Mouse (Mus musculus): ENCODE data around the gene Plekha8. TPM values are rescaled to one million over a fixed set of nuclear protein-coding genes. Genes with fewer than 3 reads are reported as not detected.
A peak's percentile ranks its signal among the peaks of the same experiment; 100 is the strongest.

Plekha8 gene
- total RNA-seq, 1 experiment from 2014 or later = 0.58 TPM

GRCm38 (mm10) chr6:54628381-54628780 lies 33.5 kb downstream of the Plekha8 start:
- no peak for ATAC-seq (ENCODE audit: extremely low read depth, insufficient number of reproducible peaks, low FRiP score, poor library complexity, severe bottlenecking)

GRCm38 (mm10) chr6:54629734-54630133 lies 34.8 kb downstream of the Plekha8 start:
- ATAC-seq (ENCODE audit: extremely low read depth, insufficient number of reproducible peaks, low FRiP score, poor library complexity, severe bottlenecking) = no peak

- no peak for ATAC-seq (ENCODE audit: extremely low read depth, insufficient number of reproducible peaks, low FRiP score, poor library complexity, severe bottlenecking)
Observed at GRCm38 (mm10) chr6:54631462-54631861, 36.6 kb downstream of the Plekha8 start.

GRCm38 (mm10) chr6:54639877-54640276 lies 45.0 kb downstream of the Plekha8 start:
- ATAC-seq (ENCODE audit: extremely low read depth, insufficient number of reproducible peaks, low FRiP score, poor library complexity, severe bottlenecking) = no peak

GRCm38 (mm10) chr6:54641953-54642352 lies 47.0 kb downstream of the Plekha8 start:
- no peak for ATAC-seq (ENCODE audit: extremely low read depth, insufficient number of reproducible peaks, low FRiP score, poor library complexity, severe bottlenecking)

- ATAC-seq (ENCODE audit: extremely low read depth, insufficient number of reproducible peaks, low FRiP score, poor library complexity, severe bottlenecking) = no peak
Observed at GRCm38 (mm10) chr6:54643181-54643580, 48.3 kb downstream of the Plekha8 start.

- ATAC-seq (ENCODE audit: extremely low read depth, insufficient number of reproducible peaks, low FRiP score, poor library complexity, severe bottlenecking) = no peak
Observed at GRCm38 (mm10) chr6:54655471-54656095, 60.7 kb downstream of the Plekha8 start.

- ATAC-seq (ENCODE audit: extremely low read depth, insufficient number of reproducible peaks, low FRiP score, poor library complexity, severe bottlenecking) = no peak
Observed at GRCm38 (mm10) chr6:54657861-54658260, 63.0 kb downstream of the Plekha8 start.

GRCm38 (mm10) chr6:54669868-54670267 lies 75.0 kb downstream of the Plekha8 start:
- ATAC-seq (ENCODE audit: extremely low read depth, insufficient number of reproducible peaks, low FRiP score, poor library complexity, severe bottlenecking) = no peak

GRCm38 (mm10) chr6:54672901-54673300 lies 78.0 kb downstream of the Plekha8 start:
- no peak for ATAC-seq (ENCODE audit: extremely low read depth, insufficient number of reproducible peaks, low FRiP score, poor library complexity, severe bottlenecking)

- no peak for ATAC-seq (ENCODE audit: extremely low read depth, insufficient number of reproducible peaks, low FRiP score, poor library complexity, severe bottlenecking)
Observed at GRCm38 (mm10) chr6:54679686-54680085, 84.8 kb downstream of the Plekha8 start.

GRCm38 (mm10) chr6:54680891-54681745 lies 86.2 kb downstream of the Plekha8 start, which contains the start of gene Mturn:
Mturn (plus strand) TSS chr6:54681624.
- ATAC-seq (ENCODE audit: extremely low read depth, insufficient number of reproducible peaks, low FRiP score, poor library complexity, severe bottlenecking) = peak; percentile 78

- ATAC-seq (ENCODE audit: extremely low read depth, insufficient number of reproducible peaks, low FRiP score, poor library complexity, severe bottlenecking) = peak; percentile 18; the same call in 1 of the 2 replicates
Observed at GRCm38 (mm10) chr6:54681746-54682428, 87.0 kb downstream of the Plekha8 start.

- ATAC-seq (ENCODE audit: extremely low read depth, insufficient number of reproducible peaks, low FRiP score, poor library complexity, severe bottlenecking) = no peak
Observed at GRCm38 (mm10) chr6:54684085-54684484, 89.2 kb downstream of the Plekha8 start.

GRCm38 (mm10) chr6:54685103-54685502 lies 90.2 kb downstream of the Plekha8 start:
- ATAC-seq (ENCODE audit: extremely low read depth, insufficient number of reproducible peaks, low FRiP score, poor library complexity, severe bottlenecking) = no peak

GRCm38 (mm10) chr6:54685716-54686395 lies 90.9 kb downstream of the Plekha8 start:
- ATAC-seq (ENCODE audit: extremely low read depth, insufficient number of reproducible peaks, low FRiP score, poor library complexity, severe bottlenecking) = no peak

GRCm38 (mm10) chr6:54686946-54687737 lies 92.2 kb downstream of the Plekha8 start:
- ATAC-seq (ENCODE audit: extremely low read depth, insufficient number of reproducible peaks, low FRiP score, poor library complexity, severe bottlenecking) = no peak
